Mouse (Mus musculus) hindbrain, embryonic 15.5 days (tissue): ENCODE results near the gene Inpp5e. TPM values are rescaled to one million over a fixed set of nuclear protein-coding genes. Genes with fewer than 3 reads are reported as not detected.

Experiments used
- ATAC-seq: fragments of 200-750 bp; cut with Nextera tagmentation; 2 replicates; pipeline ENCODE4 v1.8.0; 2017; ENCODE audit warnings: low read depth, moderate number of reproducible peaks, moderate TSS enrichment; ENCODE audit not compliant: low FRiP score
- H3K27ac ChIP-seq: fragments of 300-500 bp; sonication (generic); replicated peaks from 2 replicates; pipeline ENCODE4 v1.5.1; 2015; ENCODE audit warnings: mild to moderate bottlenecking, inconsistent platforms
- H3K27me3 ChIP-seq: fragments of 300-500 bp; sonication (generic); 2 replicates; pipeline ENCODE4 v1.6.1; 2015; ENCODE audit warnings: control low read depth, inconsistent platforms
- H3K36me3 ChIP-seq: fragments of 300-500 bp; sonication (generic); 2 replicates; pipeline ENCODE4 v1.6.1; 2015; ENCODE audit warnings: control low read depth, inconsistent platforms
- H3K4me1 ChIP-seq: fragments of 300-500 bp; sonication (generic); replicated peaks from 2 replicates; pipeline ENCODE4 v1.6.1; 2015; ENCODE audit warnings: control low read depth, inconsistent platforms
- H3K4me2 ChIP-seq: fragments of 300-500 bp; sonication (generic); 2 replicates; pipeline ENCODE4 v1.6.1; 2015; ENCODE audit warnings: moderate library complexity, mild to moderate bottlenecking, inconsistent platforms
- H3K4me3 ChIP-seq: fragments of 300-500 bp; sonication (generic); 2 replicates; pipeline ENCODE4 v1.5.1; 2015; ENCODE audit warnings: mild to moderate bottlenecking, inconsistent platforms
- H3K9ac ChIP-seq: fragments of 300-500 bp; sonication (generic); 2 replicates; pipeline ENCODE4 v1.6.1; 2015; ENCODE audit warnings: inconsistent platforms
- H3K9me3 ChIP-seq: fragments of 300-500 bp; sonication (generic); 2 replicates; pipeline ENCODE4 v1.6.1; 2016; ENCODE audit warnings: control low read depth, inconsistent platforms
- whole genome bisulfite sequencing: fragments of 180-500 bp; shearing (Covaris S2); methylation state at CpG from one replicate; pipeline ENCODE4 v1.1.7; 2015; 5-methylcytosine and 5-hydroxymethylcytosine counted together
- polyA plus RNA-seq: library from polyadenylated mRNA; unstranded; fragments of >200 nt; fragmentation: Nextera tagmentation; extraction: Ambion mirVana; gene quantifications from 2 replicates; pipeline ENCODE4 v1.2.1, GENCODE M21; 2015

Gene Inpp5e
- polyA plus RNA-seq, 1 experiment from 2014 or later = 26.1 TPM

GRCm38 (mm10) chr2:26410091-26410490 lies 1.1 kb upstream of the Inpp5e start:
- Histone ChIP-seq H3K9me3 (no peaks in the 10 kb centered on the region), H3K4me2 (no peak overlapping the region), H3K9ac (no peak overlapping the region), H3K27me3 (no peaks in the 10 kb centered on the region), H3K27ac (no peak overlapping the region), H3K36me3 (peaks cover 38% of the 10 kb centered on the region), H3K4me3 (no peak overlapping the region), H3K4me1 (peaks cover 40% of the 10 kb centered on the region)
- 59% methylated on average over 5 of the region's 5 CpGs for WGBS
- ATAC-seq = no peak

GRCm38 (mm10) chr2:26409362-26409761 lies 359 bp upstream of the Inpp5e start:
- peaks cover 31% of the 10 kb centered on the region for H3K36me3 ChIP-seq
- 64% methylated on average over 3 of the region's 3 CpGs for WGBS
- peak; percentile 32; the same call in 1 of the 2 replicates for ATAC-seq

GRCm38 (mm10) chr2:26403306-26403705 lies 5.7 kb downstream of the Inpp5e start:
- Histone ChIP-seq H3K27me3 (no peaks in the 10 kb centered on the region), H3K4me2 (no peak overlapping the region), H3K9ac (no peak overlapping the region), H3K36me3 (peaks cover 36% of the 10 kb centered on the region), H3K27ac (no peak overlapping the region), H3K4me3 (no peak overlapping the region), H3K9me3 (no peaks in the 10 kb centered on the region), H3K4me1 (peaks cover 38% of the 10 kb centered on the region)
- 88% methylated on average over 8 of the region's 8 CpGs for WGBS
- no peak for ATAC-seq

More at GRCm38 (mm10) chr2:26409362-26409761, 359 bp upstream of the Inpp5e start:
- Histone ChIP-seq H3K4me1 (peaks cover 46% of the 10 kb centered on the region), H3K27ac (no peak overlapping the region; the same call in 1 of the 2 replicates), H3K9ac (peak overlapping the region; percentile 98), H3K27me3 (no peaks in the 10 kb centered on the region), H3K4me3 (peak overlapping the region; percentile 99), H3K4me2 (peak overlapping the region; percentile 98), H3K9me3 (no peaks in the 10 kb centered on the region)

GRCm38 (mm10) chr2:26402265-26402664 lies 6.7 kb downstream of the Inpp5e start:
- H3K27ac ChIP-seq = no peak overlapping the region
- no peak overlapping the region for H3K4me2 ChIP-seq
- no peaks in the 10 kb centered on the region for H3K9me3 ChIP-seq
- no peak for ATAC-seq
- H3K9ac ChIP-seq = no peak overlapping the region
- peaks cover 45% of the 10 kb centered on the region for H3K36me3 ChIP-seq
- peaks cover 28% of the 10 kb centered on the region for H3K4me1 ChIP-seq
- no peak overlapping the region for H3K4me3 ChIP-seq
- 89% methylated on average over 1 of the region's 1 CpGs for WGBS
- no peaks in the 10 kb centered on the region for H3K27me3 ChIP-seq

GRCm38 (mm10) chr2:26401023-26401422 lies 8.0 kb downstream of the Inpp5e start:
- 93% methylated on average over 4 of the region's 4 CpGs for WGBS
- peaks cover 16% of the 10 kb centered on the region for H3K4me1 ChIP-seq
- H3K27me3 ChIP-seq = no peaks in the 10 kb centered on the region
- H3K36me3 ChIP-seq = peaks cover 57% of the 10 kb centered on the region
- no peak overlapping the region for H3K27ac ChIP-seq
- ATAC-seq = no peak
- H3K9ac ChIP-seq = no peak overlapping the region
- H3K4me2 ChIP-seq = no peak overlapping the region
- H3K9me3 ChIP-seq = no peaks in the 10 kb centered on the region
- no peak overlapping the region for H3K4me3 ChIP-seq

- 90% methylated on average over 5 of the region's 5 CpGs for WGBS
- Histone ChIP-seq H3K4me3 (no peak overlapping the region), H3K27ac (no peak overlapping the region), H3K27me3 (no peaks in the 10 kb centered on the region), H3K9me3 (no peaks in the 10 kb centered on the region), H3K4me1 (peaks cover 8% of the 10 kb centered on the region), H3K36me3 (peaks cover 64% of the 10 kb centered on the region), H3K4me2 (no peak overlapping the region), H3K9ac (no peak overlapping the region)
- ATAC-seq = no peak
These were observed 8.7 kb downstream of the Inpp5e start for GRCm38 (mm10) chr2:26400296-26400695.

GRCm38 (mm10) chr2:26399647-26400046 lies 9.4 kb downstream of the Inpp5e start:
- no peak for ATAC-seq
- H3K36me3 ChIP-seq = peaks cover 71% of the 10 kb centered on the region
- peaks cover 2% of the 10 kb centered on the region for H3K4me1 ChIP-seq
- no peaks in the 10 kb centered on the region for H3K9me3 ChIP-seq
- WGBS = 82% methylated on average over 5 of the region's 5 CpGs
- no peak overlapping the region for H3K27ac ChIP-seq
- H3K4me3 ChIP-seq = no peak overlapping the region
- no peak overlapping the region for H3K4me2 ChIP-seq
- H3K9ac ChIP-seq = no peak overlapping the region
- no peaks in the 10 kb centered on the region for H3K27me3 ChIP-seq

- 88% methylated on average over 8 of the region's 8 CpGs for WGBS
- no peak overlapping the region for H3K4me2 ChIP-seq
- no peaks in the 10 kb centered on the region for H3K27me3 ChIP-seq
- no peak for ATAC-seq
- no peaks in the 10 kb centered on the region for H3K9me3 ChIP-seq
- no peak overlapping the region for H3K27ac ChIP-seq
- no peak overlapping the region for H3K4me3 ChIP-seq
- no peaks in the 10 kb centered on the region for H3K4me1 ChIP-seq
- peaks cover 77% of the 10 kb centered on the region for H3K36me3 ChIP-seq
- no peak overlapping the region for H3K9ac ChIP-seq
These were observed 10.0 kb downstream of the Inpp5e start for GRCm38 (mm10) chr2:26398978-26399377.

- no peak overlapping the region for H3K4me3 ChIP-seq
- no peak overlapping the region for H3K4me2 ChIP-seq
- no peak for ATAC-seq
- peaks cover 73% of the 10 kb centered on the region for H3K36me3 ChIP-seq
- no peaks in the 10 kb centered on the region for H3K9me3 ChIP-seq
- WGBS = 96% methylated on average over 6 of the region's 6 CpGs
- no peak overlapping the region for H3K27ac ChIP-seq
- H3K9ac ChIP-seq = no peak overlapping the region
- peaks cover 24% of the 10 kb centered on the region for H3K4me1 ChIP-seq
- no peaks in the 10 kb centered on the region for H3K27me3 ChIP-seq
These were observed 17.4 kb downstream of the Inpp5e start for GRCm38 (mm10) chr2:26391617-26392016.

GRCm38 (mm10) chr2:26390954-26391353 lies 18.0 kb downstream of the Inpp5e start:
- H3K9me3 ChIP-seq = no peaks in the 10 kb centered on the region
- ATAC-seq = no peak
- WGBS = 90% methylated on average over 3 of the region's 3 CpGs
- H3K27ac ChIP-seq = no peak overlapping the region
- H3K9ac ChIP-seq = no peak overlapping the region
- peak overlapping the region; percentile 5; the same call in 1 of the 2 replicates for H3K4me3 ChIP-seq
- H3K4me2 ChIP-seq = no peak overlapping the region
- peaks cover 24% of the 10 kb centered on the region for H3K4me1 ChIP-seq
- H3K27me3 ChIP-seq = no peaks in the 10 kb centered on the region
- peaks cover 73% of the 10 kb centered on the region for H3K36me3 ChIP-seq

GRCm38 (mm10) chr2:26389154-26389690 lies 19.8 kb downstream of the Inpp5e start, which contains the start of the genes Entr1 and Pmpca:
TSS of gene Entr1 (minus strand) at chr2:26389316.
TSS of gene Pmpca (plus strand) at chr2:26389339.
- Histone ChIP-seq H3K36me3 (peaks cover 73% of the 10 kb centered on the region), H3K4me2 (peak within 1 kb of the TSS; percentile 98), H3K4me1 (peaks cover 24% of the 10 kb centered on the region), H3K9me3 (no peaks in the 10 kb centered on the region), H3K4me3 (peak within 1 kb of the TSS; percentile 81), H3K27me3 (no peaks in the 10 kb centered on the region), H3K27ac (peak within 1 kb of the TSS; percentile 75), H3K9ac (peak within 1 kb of the TSS; percentile 92)
- under 1% methylated on average over 58 of the region's 60 CpGs for WGBS
- peak; percentile 94 for ATAC-seq

GRCm38 (mm10) chr2:26388682-26389153 lies 20.3 kb downstream of the Inpp5e start:
- under 1% methylated on average over 41 of the region's 45 CpGs for WGBS
- peak overlapping the region; percentile 75 for H3K27ac ChIP-seq
- peak overlapping the region; percentile 92 for H3K9ac ChIP-seq
- H3K4me1 ChIP-seq = peaks cover 24% of the 10 kb centered on the region
- H3K4me2 ChIP-seq = peak overlapping the region; percentile 98
- peaks cover 73% of the 10 kb centered on the region for H3K36me3 ChIP-seq
- no peak; the same call in none of the 2 replicates for ATAC-seq
- H3K4me3 ChIP-seq = peak overlapping the region; percentile 81
- H3K9me3 ChIP-seq = no peaks in the 10 kb centered on the region
- no peaks in the 10 kb centered on the region for H3K27me3 ChIP-seq
